Mouse (Mus musculus) spleen, adult 2 months (tissue): ENCODE data around the gene Zfp771.
"Not testable (repeated sequence)": the region's sequence is repeated elsewhere in the genome, so short reads cannot be mapped to it uniquely, and the experiment has no call there.

ENCODE experiments used
- CTCF ChIP-seq: fragments of 200-500 bp; IDR thresholded peaks from 2 replicates; pipeline ENCODE4 v1.5.1; 2011; ENCODE audit warnings: mild to moderate bottlenecking, inconsistent platforms; ENCODE audit not compliant: insufficient read depth, insufficient read length, insufficient replicate concordance; ENCODE audit errors: extremely low read depth
- POLR2A ChIP-seq: fragments of 200-500 bp; IDR thresholded peaks from 2 replicates; pipeline ENCODE4 v1.6.1; 2011; ENCODE audit warnings: low read depth, low read length, inconsistent platforms

DNA sequence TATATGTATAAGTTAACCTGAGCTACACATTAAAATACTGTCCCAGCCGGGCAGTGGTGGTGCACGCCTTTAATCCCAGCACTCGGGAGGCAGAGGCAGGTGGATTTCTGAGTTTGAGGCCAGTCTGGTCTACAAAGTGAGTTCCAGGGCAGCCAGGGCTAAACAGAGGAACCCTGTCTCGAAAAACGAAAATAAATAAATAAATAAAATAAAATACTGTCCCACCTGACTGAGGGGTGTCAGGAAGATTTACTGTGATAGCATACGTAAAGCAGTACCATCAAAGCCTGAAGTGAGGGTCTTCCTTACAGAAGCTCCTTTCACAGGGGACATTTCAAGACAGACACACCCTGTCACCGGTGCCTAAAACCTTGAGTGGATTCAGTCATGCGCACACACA, 6.4 kb downstream of the Zfp771 start:
- not testable (repeated sequence) for TF ChIP-seq CTCF, POLR2A
